Mouse (Mus musculus): ENCODE results near the gene Calcoco2. TPM values are rescaled to one million over a fixed set of nuclear protein-coding genes. Genes with fewer than 3 reads are reported as not detected.

The Calcoco2 gene
- polyA plus RNA-seq, 1 experiment from 2014 or later: not detected

- no peak for ATAC-seq (ENCODE audit: insufficient number of reproducible peaks, low FRiP score)
- WGBS: 72% methylated on average over 3 of the region's 3 CpGs
Observed at GRCm38 (mm10) chr11:96082682-96083081, 29.1 kb downstream of the Calcoco2 start.

GRCm38 (mm10) chr11:96080736-96081135, 31.0 kb downstream of the Calcoco2 start:
- H3K9me3 ChIP-seq (replicated peaks): no peaks in the 10 kb centered on the region
- H3K36me3 ChIP-seq: no peaks in the 10 kb centered on the region
- H3K4me3 ChIP-seq: no peak overlapping the region
- no peaks in the 10 kb centered on the region for H3K27me3 ChIP-seq (replicated peaks)
- ATAC-seq (ENCODE audit: insufficient number of reproducible peaks, low FRiP score): no peak
- no peak overlapping the region for H3K9ac ChIP-seq
- 62% methylated on average over 5 of the region's 5 CpGs for WGBS
- H3K4me2 ChIP-seq: no peak overlapping the region
- H3K4me1 ChIP-seq (replicated peaks): no peaks in the 10 kb centered on the region
- H3K27ac ChIP-seq (ENCODE audit: poor library complexity, severe bottlenecking): no peak overlapping the region

More at GRCm38 (mm10) chr11:96082682-96083081, 29.1 kb downstream of the Calcoco2 start:
- no peaks in the 10 kb centered on the region for H3K9me3 ChIP-seq (replicated peaks)
- H3K9ac ChIP-seq: no peak overlapping the region
- H3K4me2 ChIP-seq: no peak overlapping the region
- no peaks in the 10 kb centered on the region for H3K4me1 ChIP-seq (replicated peaks)
- H3K4me3 ChIP-seq: no peak overlapping the region
- no peaks in the 10 kb centered on the region for H3K27me3 ChIP-seq (replicated peaks)
- no peak overlapping the region for H3K27ac ChIP-seq (ENCODE audit: poor library complexity, severe bottlenecking)
- no peaks in the 10 kb centered on the region for H3K36me3 ChIP-seq

- H3K27ac ChIP-seq (ENCODE audit: poor library complexity, severe bottlenecking): peak overlapping the region; percentile 55
- 63% methylated on average over 13 of the region's 13 CpGs for WGBS
- peaks cover 22% of the 10 kb centered on the region for H3K4me1 ChIP-seq (replicated peaks)
- H3K27me3 ChIP-seq (replicated peaks): no peaks in the 10 kb centered on the region
- no peak overlapping the region for H3K9ac ChIP-seq
- H3K4me2 ChIP-seq: peak overlapping the region; percentile 61
- no peak for ATAC-seq (ENCODE audit: insufficient number of reproducible peaks, low FRiP score)
- peaks cover 17% of the 10 kb centered on the region for H3K36me3 ChIP-seq
- peak overlapping the region; percentile 36 for H3K4me3 ChIP-seq
- H3K9me3 ChIP-seq (replicated peaks): no peaks in the 10 kb centered on the region
Observed at GRCm38 (mm10) chr11:96076221-96077105, 35.3 kb downstream of the Calcoco2 start.

GRCm38 (mm10) chr11:96075509-96076220, 36.1 kb downstream of the Calcoco2 start, which contains the start of gene Atp5g1:
Gene Atp5g1 (minus strand): TSS chr11:96075670.
- ATAC-seq (ENCODE audit: insufficient number of reproducible peaks, low FRiP score): peak; percentile 96
- Histone ChIP-seq H3K4me1 (replicated peaks) (peaks cover 25% of the 10 kb centered on the region), H3K36me3 (peaks cover 25% of the 10 kb centered on the region), H3K9me3 (replicated peaks) (no peaks in the 10 kb centered on the region), H3K27ac (ENCODE audit: poor library complexity, severe bottlenecking) (peak within 1 kb of the TSS; percentile 86), H3K4me2 (peak within 1 kb of the TSS; percentile 90), H3K4me3 (peak within 1 kb of the TSS; percentile 79), H3K9ac (peak within 1 kb of the TSS; percentile 89), H3K27me3 (replicated peaks) (no peaks in the 10 kb centered on the region)
- 0% methylated on average over 37 of the region's 37 CpGs for WGBS

DNA sequence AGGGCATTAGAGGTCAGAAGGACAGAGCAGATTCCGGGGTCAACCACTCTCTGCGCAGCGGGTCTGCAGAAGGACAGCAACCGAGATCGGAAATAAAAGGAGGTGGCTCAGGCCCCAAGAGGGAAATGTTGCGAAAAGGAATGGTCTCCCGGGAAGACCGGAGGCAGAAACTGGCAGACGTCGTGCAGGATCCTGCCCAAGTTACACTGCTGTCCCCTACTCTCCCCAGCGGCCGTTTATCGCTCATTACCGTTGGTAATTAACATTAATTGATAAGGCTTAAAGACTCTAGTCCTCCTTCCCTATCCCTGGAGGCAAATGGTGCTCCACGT, 36.6 kb downstream of the Calcoco2 start:
- H3K27me3 ChIP-seq (replicated peaks): no peaks in the 10 kb centered on the region
- peak; percentile 3 for ATAC-seq (ENCODE audit: insufficient number of reproducible peaks, low FRiP score)

GRCm38 (mm10) chr11:96074351-96075176, 37.2 kb downstream of the Calcoco2 start:
- WGBS: 14% methylated on average over 17 of the region's 17 CpGs
- Histone ChIP-seq H3K27ac (ENCODE audit: poor library complexity, severe bottlenecking) (peak overlapping the region; percentile 86), H3K4me2 (peak overlapping the region; percentile 90), H3K4me3 (peak overlapping the region; percentile 79), H3K9ac (peak overlapping the region; percentile 89), H3K9me3 (replicated peaks) (no peaks in the 10 kb centered on the region), H3K36me3 (peaks cover 33% of the 10 kb centered on the region), H3K4me1 (replicated peaks) (peaks cover 25% of the 10 kb centered on the region), H3K27me3 (replicated peaks) (no peaks in the 10 kb centered on the region)
- ATAC-seq (ENCODE audit: insufficient number of reproducible peaks, low FRiP score): no peak

More for the DNA sequence above, 36.6 kb downstream of the Calcoco2 start:
- 0% methylated on average over 15 of the region's 15 CpGs for WGBS
- H3K9me3 ChIP-seq (replicated peaks): no peaks in the 10 kb centered on the region
- peaks cover 25% of the 10 kb centered on the region for H3K4me1 ChIP-seq (replicated peaks)
- H3K4me3 ChIP-seq: peak overlapping the region; percentile 79
- peak overlapping the region; percentile 90 for H3K4me2 ChIP-seq
- H3K27ac ChIP-seq (ENCODE audit: poor library complexity, severe bottlenecking): peak overlapping the region; percentile 86
- peaks cover 29% of the 10 kb centered on the region for H3K36me3 ChIP-seq
- H3K9ac ChIP-seq: peak overlapping the region; percentile 89

DNA sequence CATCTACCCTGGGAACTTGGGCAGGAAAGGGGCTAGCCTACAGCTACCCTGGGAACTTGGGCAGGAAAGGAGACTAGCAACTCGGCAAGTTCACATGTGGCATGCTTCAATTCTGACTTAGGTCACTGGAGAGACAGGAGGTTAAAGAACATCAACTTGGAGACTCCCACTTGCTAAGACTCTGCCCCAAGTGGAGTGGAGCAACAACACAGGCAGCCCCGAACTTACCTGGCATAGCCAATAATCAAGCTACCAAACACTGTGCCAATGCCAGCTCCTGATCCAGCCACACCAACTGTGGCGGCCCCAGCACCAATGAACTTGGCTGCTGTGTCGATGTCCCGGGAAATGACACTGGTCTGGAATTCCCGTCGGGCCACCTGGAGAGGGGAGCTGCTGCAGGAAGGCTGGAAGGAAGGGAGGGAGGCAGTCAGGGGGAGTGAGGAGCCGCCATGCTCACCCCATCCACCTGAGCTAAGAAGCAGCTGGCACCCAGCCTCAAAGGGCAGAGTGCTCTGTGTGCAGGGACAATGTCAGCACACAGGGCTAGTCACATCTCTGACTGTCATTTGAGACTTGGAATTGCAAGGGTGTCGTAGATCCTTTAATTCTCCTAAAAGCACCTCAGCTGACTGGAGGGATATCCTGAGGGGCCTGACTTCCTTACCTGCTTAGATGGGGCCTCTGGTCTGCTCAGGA, 38.3 kb downstream of the Calcoco2 start:
- ATAC-seq (ENCODE audit: insufficient number of reproducible peaks, low FRiP score): no peak
- no peaks in the 10 kb centered on the region for H3K9me3 ChIP-seq (replicated peaks)
- H3K27ac ChIP-seq (ENCODE audit: poor library complexity, severe bottlenecking): no peak overlapping the region
- H3K4me2 ChIP-seq: peak overlapping the region; percentile 90
- WGBS: 69% methylated on average over 9 of the region's 9 CpGs
- H3K9ac ChIP-seq: peak overlapping the region; percentile 89
- H3K36me3 ChIP-seq: peaks cover 33% of the 10 kb centered on the region
- peak overlapping the region; percentile 79 for H3K4me3 ChIP-seq
- no peaks in the 10 kb centered on the region for H3K27me3 ChIP-seq (replicated peaks)
- peaks cover 25% of the 10 kb centered on the region for H3K4me1 ChIP-seq (replicated peaks)

DNA sequence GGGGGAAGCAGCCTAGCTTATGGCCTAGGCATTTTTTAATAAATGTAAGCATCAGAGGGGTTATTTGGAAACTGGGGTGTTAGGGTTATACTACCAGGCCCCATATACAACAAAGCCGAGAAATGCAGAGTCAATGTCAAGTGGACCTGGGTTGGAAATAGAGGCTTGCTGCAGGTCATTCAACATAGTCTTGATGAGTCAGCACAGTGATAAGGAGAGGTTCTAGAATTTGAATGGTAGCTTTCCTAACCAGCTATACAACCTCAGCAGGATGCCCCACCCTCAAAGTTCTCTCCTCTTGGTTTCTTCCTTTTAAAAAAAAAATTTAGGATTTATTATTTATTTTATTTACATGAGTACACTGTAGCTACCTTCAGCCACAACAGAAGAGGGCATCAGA, 40.8 kb downstream of the Calcoco2 start:
- Histone ChIP-seq H3K36me3 (peaks cover 33% of the 10 kb centered on the region), H3K9me3 (replicated peaks) (no peaks in the 10 kb centered on the region), H3K27me3 (replicated peaks) (no peaks in the 10 kb centered on the region), H3K4me1 (replicated peaks) (peaks cover 25% of the 10 kb centered on the region), H3K9ac (no peak overlapping the region), H3K4me3 (no peak overlapping the region), H3K27ac (ENCODE audit: poor library complexity, severe bottlenecking) (no peak overlapping the region), H3K4me2 (no peak overlapping the region)
- WGBS: 78% methylated on average over 1 of the region's 1 CpGs
- ATAC-seq (ENCODE audit: insufficient number of reproducible peaks, low FRiP score): no peak

GRCm38 (mm10) chr11:96070353-96070752, 41.4 kb downstream of the Calcoco2 start:
- H3K4me2 ChIP-seq: no peak overlapping the region
- H3K27me3 ChIP-seq (replicated peaks): no peaks in the 10 kb centered on the region
- H3K9ac ChIP-seq: no peak overlapping the region
- peaks cover 33% of the 10 kb centered on the region for H3K36me3 ChIP-seq
- ATAC-seq (ENCODE audit: insufficient number of reproducible peaks, low FRiP score): no peak
- 80% methylated on average over 7 of the region's 7 CpGs for WGBS
- peaks cover 25% of the 10 kb centered on the region for H3K4me1 ChIP-seq (replicated peaks)
- no peak overlapping the region for H3K27ac ChIP-seq (ENCODE audit: poor library complexity, severe bottlenecking)
- no peak overlapping the region for H3K4me3 ChIP-seq
- no peaks in the 10 kb centered on the region for H3K9me3 ChIP-seq (replicated peaks)

- ATAC-seq (ENCODE audit: insufficient number of reproducible peaks, low FRiP score): no peak
- H3K9ac ChIP-seq: no peak overlapping the region
- no peak overlapping the region for H3K4me3 ChIP-seq
- H3K4me1 ChIP-seq (replicated peaks): peaks cover 22% of the 10 kb centered on the region
- no peak overlapping the region for H3K4me2 ChIP-seq
- peaks cover 26% of the 10 kb centered on the region for H3K36me3 ChIP-seq
- H3K27me3 ChIP-seq (replicated peaks): no peaks in the 10 kb centered on the region
- WGBS: 70% methylated on average over 5 of the region's 5 CpGs
- H3K27ac ChIP-seq (ENCODE audit: poor library complexity, severe bottlenecking): no peak overlapping the region
- H3K9me3 ChIP-seq (replicated peaks): no peaks in the 10 kb centered on the region
Observed at GRCm38 (mm10) chr11:96068231-96068630, 43.5 kb downstream of the Calcoco2 start.

Data from heart, embryonic 12.5 days (tissue).